Mouse (Mus musculus): ENCODE measurements around the gene Tll2.

DNA sequence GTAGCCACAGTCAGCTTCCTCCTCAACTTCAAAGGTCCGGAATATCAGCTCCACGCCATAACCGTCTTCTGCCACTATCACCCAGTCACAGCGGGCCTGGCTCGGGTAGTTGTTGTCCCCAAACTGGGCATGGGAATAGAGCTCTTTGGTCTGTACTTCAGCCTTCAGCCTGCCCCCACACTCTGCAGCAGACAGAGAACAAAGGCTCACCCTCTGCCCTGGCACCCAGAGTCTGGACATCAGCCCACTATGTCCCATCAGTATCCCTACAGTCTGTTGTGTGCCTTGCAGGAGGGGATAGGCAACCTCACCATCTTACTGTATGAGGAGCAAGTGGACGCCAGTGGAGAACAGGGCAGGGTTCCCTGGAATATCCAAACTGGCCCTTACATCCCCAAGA lies 120.3 kb downstream of the Tll2 start:
- no peak for TF ChIP-seq CTCF (IDR thresholded peaks at IDR 0.05; ENCODE audit: borderline replicate concordance, insufficient read depth, low read length)
- no peak for TF ChIP-seq POLR2A (IDR thresholded peaks at IDR 0.05; ENCODE audit: low read depth, low read length)
